Mouse (Mus musculus): ENCODE results near the gene Sqor.

DNA sequence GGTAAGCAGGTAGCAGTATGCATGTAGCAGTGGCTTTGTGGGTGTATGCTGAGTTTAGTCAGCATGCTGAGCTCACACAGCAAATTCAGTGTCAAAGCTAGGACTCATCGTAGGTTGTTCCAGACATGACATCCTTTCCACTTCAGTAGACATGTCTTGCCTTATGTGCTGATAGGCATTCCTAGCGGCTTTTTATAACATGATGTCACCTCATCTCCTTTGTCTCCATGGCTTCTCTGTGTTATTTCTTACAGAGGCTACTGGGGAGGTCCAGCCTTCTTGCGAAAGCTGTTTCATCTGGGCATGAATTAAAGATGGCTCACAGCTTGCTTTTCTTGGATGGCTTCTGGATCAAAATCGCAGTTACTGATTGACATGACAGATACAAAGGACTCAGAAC lies 44.0 kb downstream of the Sqor start:
- TF ChIP-seq MXI1 (IDR thresholded peaks at IDR 0.05; ENCODE audit: low read depth, low read length) (no peak), CTCF (conservative IDR thresholded peaks at IDR 0.05 in 1 of 2, IDR thresholded peaks at IDR 0.05 in 1 of 2; ENCODE audit: low read depth in 2 of 2, low read length in 2 of 2) (no peak), ZC3H11A (IDR thresholded peaks at IDR 0.05; ENCODE audit: low read depth, low read length) (no peak), EP300 (IDR thresholded peaks at IDR 0.05; ENCODE audit: low read length) (no peak), HCFC1 (IDR thresholded peaks at IDR 0.05; ENCODE audit: low read depth, low read length) (no peak), SMC3 (IDR thresholded peaks at IDR 0.05; ENCODE audit: low read depth, low read length) (no peak)
